Mouse (Mus musculus): ENCODE results near the gene Nrl. TPM values are rescaled to one million over a fixed set of nuclear protein-coding genes. Genes with fewer than 3 reads are reported as not detected.

Nrl gene
- 0.15 and 0.20 TPM in 2 replicates for polyA plus RNA-seq (2014; fragmentation: Nextera tagmentation; extraction: Ambion mirVana)

- Histone ChIP-seq H3K9me3 (ENCODE audit: control insufficient read depth, low read length) (no peaks in the 10 kb centered on the region), H3K36me3 (ENCODE audit: control insufficient read depth, insufficient read depth, low read length) (no peaks in the 10 kb centered on the region), H3K4me3 (ENCODE audit: low read depth, low read length) (no peak within 1 kb of the TSS), H3K4me1 (replicated peaks; ENCODE audit: control insufficient read depth, insufficient read depth, low read length) (no peaks in the 10 kb centered on the region), H3K27ac (ENCODE audit: low read depth, low read length) (no peak within 1 kb of the TSS), H3K9ac (ENCODE audit: low read depth, low read length) (no peak within 1 kb of the TSS), H3K27me3 (ENCODE audit: control insufficient read depth, insufficient read depth, low read length) (peaks cover 8% of the 10 kb centered on the region; the same call in 1 of the 2 replicates), H3K4me2 (replicated peaks; ENCODE audit: low read depth, low read length) (no peak within 1 kb of the TSS)
- DNase-seq (ENCODE audit: low spot score): no peak
- no peak for ATAC-seq (ENCODE audit: low FRiP score)
- 50% methylated on average over 8 of the region's 8 CpGs for whole genome bisulfite sequencing
These were observed at the start of gene Nrl for GRCm38 (mm10) chr14:55524785-55525184. TSS of gene Nrl (minus strand) at chr14:55524981.

- DNase-seq (ENCODE audit: low spot score) (no peak), ATAC-seq (ENCODE audit: low FRiP score) (no peak)
- H3K9ac ChIP-seq (ENCODE audit: low read depth, low read length): no peak overlapping the region
- H3K27ac ChIP-seq (ENCODE audit: low read depth, low read length): no peak overlapping the region
- no peaks in the 10 kb centered on the region for H3K4me1 ChIP-seq (replicated peaks; ENCODE audit: control insufficient read depth, insufficient read depth, low read length)
- no peaks in the 10 kb centered on the region for H3K36me3 ChIP-seq (ENCODE audit: control insufficient read depth, insufficient read depth, low read length)
- no peaks in the 10 kb centered on the region for H3K9me3 ChIP-seq (ENCODE audit: control insufficient read depth, low read length)
- H3K4me3 ChIP-seq (ENCODE audit: low read depth, low read length): no peak overlapping the region
- H3K4me2 ChIP-seq (replicated peaks; ENCODE audit: low read depth, low read length): no peak overlapping the region
- no peaks in the 10 kb centered on the region for H3K27me3 ChIP-seq (ENCODE audit: control insufficient read depth, insufficient read depth, low read length)
These were observed 47.0 kb upstream of the Nrl start for GRCm38 (mm10) chr14:55571760-55572159.

- DNase-seq (ENCODE audit: low spot score) (no peak), ATAC-seq (ENCODE audit: low FRiP score) (no peak)
- Histone ChIP-seq H3K4me3 (ENCODE audit: low read depth, low read length) (no peak overlapping the region), H3K27me3 (ENCODE audit: control insufficient read depth, insufficient read depth, low read length) (no peaks in the 10 kb centered on the region), H3K9ac (ENCODE audit: low read depth, low read length) (no peak overlapping the region), H3K36me3 (ENCODE audit: control insufficient read depth, insufficient read depth, low read length) (peaks cover 2% of the 10 kb centered on the region; the same call in 1 of the 2 replicates), H3K27ac (ENCODE audit: low read depth, low read length) (no peak overlapping the region), H3K4me2 (replicated peaks; ENCODE audit: low read depth, low read length) (no peak overlapping the region), H3K9me3 (ENCODE audit: control insufficient read depth, low read length) (no peaks in the 10 kb centered on the region), H3K4me1 (replicated peaks; ENCODE audit: control insufficient read depth, insufficient read depth, low read length) (no peaks in the 10 kb centered on the region)
- 79% methylated on average over 2 of the region's 2 CpGs for WGBS
These were observed 45.8 kb upstream of the Nrl start for GRCm38 (mm10) chr14:55570588-55570987.

- 87% methylated on average over 3 of the region's 3 CpGs for WGBS
- peaks cover 3% of the 10 kb centered on the region; the same call in 1 of the 2 replicates for H3K36me3 ChIP-seq (ENCODE audit: control insufficient read depth, insufficient read depth, low read length)
- H3K4me2 ChIP-seq (replicated peaks; ENCODE audit: low read depth, low read length): no peak overlapping the region
These were observed 42.7 kb upstream of the Nrl start for GRCm38 (mm10) chr14:55567496-55567895.

GRCm38 (mm10) chr14:55565748-55566147 is 41.0 kb upstream of the Nrl start:
- H3K4me3 ChIP-seq (ENCODE audit: low read depth, low read length): no peak overlapping the region
- no peak for DNase-seq (ENCODE audit: low spot score)

More at GRCm38 (mm10) chr14:55567496-55567895, 42.7 kb upstream of the Nrl start:
- Histone ChIP-seq H3K9ac (ENCODE audit: low read depth, low read length) (no peak overlapping the region), H3K4me3 (ENCODE audit: low read depth, low read length) (no peak overlapping the region), H3K4me1 (replicated peaks; ENCODE audit: control insufficient read depth, insufficient read depth, low read length) (no peaks in the 10 kb centered on the region), H3K27me3 (ENCODE audit: control insufficient read depth, insufficient read depth, low read length) (no peaks in the 10 kb centered on the region), H3K27ac (ENCODE audit: low read depth, low read length) (no peak overlapping the region), H3K9me3 (ENCODE audit: control insufficient read depth, low read length) (no peaks in the 10 kb centered on the region)
- ATAC-seq (ENCODE audit: low FRiP score): no peak
- no peak for DNase-seq (ENCODE audit: low spot score)

GRCm38 (mm10) chr14:55563249-55563648 is 38.5 kb upstream of the Nrl start:
- ATAC-seq (ENCODE audit: low FRiP score): no peak
- H3K36me3 ChIP-seq (ENCODE audit: control insufficient read depth, insufficient read depth, low read length): peaks cover 3% of the 10 kb centered on the region; the same call in 1 of the 2 replicates

More at GRCm38 (mm10) chr14:55565748-55566147, 41.0 kb upstream of the Nrl start:
- peaks cover 3% of the 10 kb centered on the region; the same call in 1 of the 2 replicates for H3K36me3 ChIP-seq (ENCODE audit: control insufficient read depth, insufficient read depth, low read length)
- H3K27me3 ChIP-seq (ENCODE audit: control insufficient read depth, insufficient read depth, low read length): no peaks in the 10 kb centered on the region
- H3K4me2 ChIP-seq (replicated peaks; ENCODE audit: low read depth, low read length): no peak overlapping the region
- H3K9ac ChIP-seq (ENCODE audit: low read depth, low read length): no peak overlapping the region
- H3K4me1 ChIP-seq (replicated peaks; ENCODE audit: control insufficient read depth, insufficient read depth, low read length): 0 out of 2 replicates have a peak, but pooled peaks cover 4% of the 10 kb centered on the region
- no peaks in the 10 kb centered on the region for H3K9me3 ChIP-seq (ENCODE audit: control insufficient read depth, low read length)
- no peak for ATAC-seq (ENCODE audit: low FRiP score)
- H3K27ac ChIP-seq (ENCODE audit: low read depth, low read length): no peak overlapping the region
- WGBS: 81% methylated on average over 3 of the region's 3 CpGs

GRCm38 (mm10) chr14:55561860-55562259 is 37.1 kb upstream of the Nrl start:
- Histone ChIP-seq H3K36me3 (ENCODE audit: control insufficient read depth, insufficient read depth, low read length) (peaks cover 3% of the 10 kb centered on the region; the same call in 1 of the 2 replicates), H3K27ac (ENCODE audit: low read depth, low read length) (no peak overlapping the region), H3K4me1 (replicated peaks; ENCODE audit: control insufficient read depth, insufficient read depth, low read length) (0 out of 2 replicates have a peak, but pooled peaks cover 4% of the 10 kb centered on the region), H3K9me3 (ENCODE audit: control insufficient read depth, low read length) (no peaks in the 10 kb centered on the region), H3K4me3 (ENCODE audit: low read depth, low read length) (no peak overlapping the region), H3K4me2 (replicated peaks; ENCODE audit: low read depth, low read length) (no peak overlapping the region), H3K27me3 (ENCODE audit: control insufficient read depth, insufficient read depth, low read length) (no peaks in the 10 kb centered on the region), H3K9ac (ENCODE audit: low read depth, low read length) (no peak overlapping the region)
- ATAC-seq (ENCODE audit: low FRiP score) (no peak), DNase-seq (ENCODE audit: low spot score) (no peak)
- 88% methylated on average over 10 of the region's 10 CpGs for WGBS

More at GRCm38 (mm10) chr14:55563249-55563648, 38.5 kb upstream of the Nrl start:
- no peak overlapping the region for H3K9ac ChIP-seq (ENCODE audit: low read depth, low read length)
- no peaks in the 10 kb centered on the region for H3K9me3 ChIP-seq (ENCODE audit: control insufficient read depth, low read length)
- no peak for DNase-seq (ENCODE audit: low spot score)
- no peak overlapping the region for H3K4me2 ChIP-seq (replicated peaks; ENCODE audit: low read depth, low read length)
- H3K4me3 ChIP-seq (ENCODE audit: low read depth, low read length): no peak overlapping the region
- H3K27ac ChIP-seq (ENCODE audit: low read depth, low read length): no peak overlapping the region
- WGBS: 92% methylated on average over 11 of the region's 11 CpGs
- 0 out of 2 replicates have a peak, but pooled peaks cover 4% of the 10 kb centered on the region for H3K4me1 ChIP-seq (replicated peaks; ENCODE audit: control insufficient read depth, insufficient read depth, low read length)
- H3K27me3 ChIP-seq (ENCODE audit: control insufficient read depth, insufficient read depth, low read length): no peaks in the 10 kb centered on the region

- no peaks in the 10 kb centered on the region for H3K9me3 ChIP-seq (ENCODE audit: control insufficient read depth, low read length)
- ATAC-seq (ENCODE audit: low FRiP score): peak; percentile 98
These were observed 35.7 kb upstream of the Nrl start, which contains the start of gene A730061H03Rik for GRCm38 (mm10) chr14:55560202-55561073. TSS of gene A730061H03Rik (minus strand) at chr14:55560406.

More at GRCm38 (mm10) chr14:55560202-55561073, 35.7 kb upstream of the Nrl start, which contains the start of gene A730061H03Rik:
- WGBS: under 1% methylated on average over 51 of the region's 51 CpGs
- H3K36me3 ChIP-seq (ENCODE audit: control insufficient read depth, insufficient read depth, low read length): no peaks in the 10 kb centered on the region
- peak within 1 kb of the TSS; percentile 91 for H3K27ac ChIP-seq (ENCODE audit: low read depth, low read length)
- H3K4me3 ChIP-seq (ENCODE audit: low read depth, low read length): peak within 1 kb of the TSS; percentile 43
- H3K4me1 ChIP-seq (replicated peaks; ENCODE audit: control insufficient read depth, insufficient read depth, low read length): 0 out of 2 replicates have a peak, but pooled peaks cover 4% of the 10 kb centered on the region
- H3K9ac ChIP-seq (ENCODE audit: low read depth, low read length): peak within 1 kb of the TSS; percentile 76
- H3K27me3 ChIP-seq (ENCODE audit: control insufficient read depth, insufficient read depth, low read length): no peaks in the 10 kb centered on the region
- peak within 1 kb of the TSS; percentile 75 for H3K4me2 ChIP-seq (replicated peaks; ENCODE audit: low read depth, low read length)
- peak; percentile 98 for DNase-seq (ENCODE audit: low spot score)
